Mouse (Mus musculus) gastrocnemius, adult 2 months (tissue): Measurements from ENCODE around the gene Abraxas1. TPM values are rescaled to one million over a fixed set of nuclear protein-coding genes. Genes with fewer than 3 reads are reported as not detected.

ENCODE experiments used
- DNase-seq: peaks from one replicate; pipeline ENCODE4 v3.0.0; 2022
- H3K27ac ChIP-seq: fragments of 200-600 bp; 2 replicates; pipeline ENCODE4 v1.8.1; 2022; ENCODE audit warnings: mild to moderate bottlenecking
- H3K4me3 ChIP-seq: fragments of 200-600 bp; 2 replicates; pipeline ENCODE4 v1.8.1; 2022; ENCODE audit warnings: mild to moderate bottlenecking, moderate library complexity
- CTCF ChIP-seq: fragments of 200-600 bp; IDR thresholded peaks from 2 replicates; pipeline ENCODE4 v1.8.1; 2022; ENCODE audit warnings: antibody characterized with exemption, mild to moderate bottlenecking, moderate library complexity
- intact Hi-C: fragments of 180-260 bp; cut with DNase I; formaldehyde crosslinking; loops from one replicate; pipeline ENCODE4 v1.15.1; 2025
- long read RNA-seq, 2 experiments: library from polyadenylated mRNA; stranded (forward); transcript quantifications; one replicate each; pipeline ENCODE4 v2.0.0; 2021
- total RNA-seq, 2 experiments: library from RNA; stranded (reverse); gene quantifications; 2 replicates each; pipeline ENCODE4 v1.2.3; 2021

Abraxas1 gene
- 1 to 10 TPM; 4.3 to 4.4 TPM for total RNA-seq
- long read RNA-seq, experiment 1, partial matches to known transcripts: 1 of 6 reads
- long read RNA-seq, experiment 1, other reads (novel, unspliced or antisense): 2 of 6 reads
- long read RNA-seq, experiment 2, partial matches to known transcripts: 0 of 3 reads
- long read RNA-seq, experiment 2, other reads (novel, unspliced or antisense): 0 of 3 reads

- Histone ChIP-seq H3K27ac (peak within 1 kb of the TSS; percentile 92), H3K4me3 (peak within 1 kb of the TSS; percentile 91)
- intact Hi-C loops: no loop called here
- peak; percentile 92 for DNase-seq
- TF ChIP-seq CTCF: no peak; the same call in 1 of the 2 replicates
Observed at GRCm38 (mm10) chr5:100820483-100821184, at the start of gene Abraxas1. TSS of gene Abraxas1 (minus strand) at chr5:100820965.

GRCm38 (mm10) chr5:100869197-100869895, 48.6 kb upstream of the Abraxas1 start:
- Histone ChIP-seq H3K27ac (no peak overlapping the region), H3K4me3 (no peak overlapping the region)
- no peak for TF ChIP-seq CTCF
- intact Hi-C loops: no loop called here
- DNase-seq: no peak

- DNase-seq: no peak
- Histone ChIP-seq H3K27ac (no peak overlapping the region), H3K4me3 (no peak overlapping the region)
- no peak for TF ChIP-seq CTCF
- intact Hi-C loops: no loop called here
Observed at GRCm38 (mm10) chr5:100866183-100866582, 45.4 kb upstream of the Abraxas1 start.

GRCm38 (mm10) chr5:100864438-100864837, 43.7 kb upstream of the Abraxas1 start:
- H3K27ac ChIP-seq: no peak overlapping the region
- intact Hi-C loops: loop anchor here (5.0 kb wide), 1 partner anchor 48 kb away; no protein-coding TSS in a partner anchor

GRCm38 (mm10) chr5:100863091-100863490, 42.3 kb upstream of the Abraxas1 start:
- no peak overlapping the region for H3K4me3 ChIP-seq
- H3K27ac ChIP-seq: no peak overlapping the region
- intact Hi-C loops: loop anchor here (5.0 kb wide), 1 partner anchor 49 kb away; no protein-coding TSS in a partner anchor
- no peak for DNase-seq
- no peak for TF ChIP-seq CTCF

More at GRCm38 (mm10) chr5:100864438-100864837, 43.7 kb upstream of the Abraxas1 start:
- no peak overlapping the region for H3K4me3 ChIP-seq
- TF ChIP-seq CTCF: no peak
- no peak for DNase-seq

- TF ChIP-seq CTCF: no peak
- no peak overlapping the region for H3K4me3 ChIP-seq
- peak overlapping the region; percentile 79; the same call in 1 of the 2 replicates for H3K27ac ChIP-seq
- no peak for DNase-seq
- intact Hi-C loops: loop anchor here (5.0 kb wide), 1 partner anchor 50 kb away; no protein-coding TSS in a partner anchor
Observed at GRCm38 (mm10) chr5:100861811-100862210, 41.0 kb upstream of the Abraxas1 start.

- peak overlapping the region; percentile 79 for H3K27ac ChIP-seq
- intact Hi-C loops: loop anchor here (5.0 kb wide), 1 partner anchor 51 kb away; no protein-coding TSS in a partner anchor
- no peak overlapping the region for H3K4me3 ChIP-seq
- no peak for DNase-seq
- no peak for TF ChIP-seq CTCF
Observed at GRCm38 (mm10) chr5:100861140-100861539, 40.4 kb upstream of the Abraxas1 start.

GRCm38 (mm10) chr5:100860417-100861053, 39.8 kb upstream of the Abraxas1 start:
- intact Hi-C loops: loop anchor here (5.0 kb wide), 1 partner anchor 52 kb away; no protein-coding TSS in a partner anchor
- TF ChIP-seq CTCF: no peak
- peak overlapping the region; percentile 79 for H3K27ac ChIP-seq
- H3K4me3 ChIP-seq: no peak overlapping the region; the same call in 1 of the 2 replicates
- peak; percentile 83 for DNase-seq

GRCm38 (mm10) chr5:100856552-100856951, 35.8 kb upstream of the Abraxas1 start:
- no peak for TF ChIP-seq CTCF
- no peak for DNase-seq
- no peak overlapping the region for H3K4me3 ChIP-seq
- intact Hi-C loops: no loop called here
- no peak overlapping the region for H3K27ac ChIP-seq

GRCm38 (mm10) chr5:100853963-100854362, 33.2 kb upstream of the Abraxas1 start:
- TF ChIP-seq CTCF: no peak
- intact Hi-C loops: no loop called here
- Histone ChIP-seq H3K4me3 (no peak overlapping the region), H3K27ac (no peak overlapping the region)
- no peak for DNase-seq

GRCm38 (mm10) chr5:100847143-100847542, 26.4 kb upstream of the Abraxas1 start:
- DNase-seq: no peak
- no peak for TF ChIP-seq CTCF
- H3K4me3 ChIP-seq: peak overlapping the region; percentile 89
- no peak overlapping the region for H3K27ac ChIP-seq
- intact Hi-C loops: no loop called here

- peak overlapping the region; percentile 89 for H3K4me3 ChIP-seq
- intact Hi-C loops: no loop called here
- H3K27ac ChIP-seq: peak overlapping the region; percentile 88
- DNase-seq: no peak
- TF ChIP-seq CTCF: no peak
Observed at GRCm38 (mm10) chr5:100846599-100846920, 25.8 kb upstream of the Abraxas1 start.
